ENCODE assay signal across 8 mouse cellular contexts in genomic region chr13:25115429-25115881, GRCm38 (mm10). TPM values are rescaled to one million over a fixed set of nuclear protein-coding genes. Genes with fewer than 3 reads are reported as not detected.
DNase-seq lines count a peak whose midpoint lies in the region; ATAC-seq and TF ChIP-seq lines count a peak whose summit lies in the region.

No protein-coding gene starts in this region.

- 0 out of 2 replicates have a peak overlapping the region, but pooled peaks have one; percentile 8 for H3K4me3 ChIP-seq in embryonic fibroblast, embryonic 13.5 days (ENCODE audit: insufficient read depth, low read length)
- peak overlapping the region; percentile 38 for H3K4me3 ChIP-seq in liver, embryonic 13.5 days (replicated peaks)
- H3K4me3 ChIP-seq in neural tube, embryonic 15.5 days (replicated peaks) = peak overlapping the region; percentile 40

- TF ChIP-seq CTCF in embryonic fibroblast, embryonic 13.5 days (IDR thresholded peaks at IDR 0.05; ENCODE audit: borderline replicate concordance, insufficient read depth, low read length) = no peak

- peak overlapping the region; percentile 22; the same call in 1 of the 2 replicates for H3K9ac ChIP-seq in liver, embryonic 13.5 days
- peak overlapping the region; percentile 42 for H3K9ac ChIP-seq in neural tube, embryonic 15.5 days (replicated peaks)

- peak; percentile 8 for DNase-seq in 416B (ENCODE audit: low read depth)
- peak; percentile 33 to 48 for DNase-seq in adrenal gland, postnatal 36 days
- DNase-seq in heart, postnatal 36 days = peak; percentile 10 to 12
- peak; percentile 82 for DNase-seq in layer of hippocampus, adult 11-12 months (ENCODE audit: low spot score)
- no peak for DNase-seq in liver, embryonic 13.5 days
- DNase-seq in thymus, adult 18-20 months = no peak

- H3K27ac ChIP-seq in embryonic fibroblast, embryonic 13.5 days (ENCODE audit: insufficient read depth, low read length) = no peak overlapping the region
- no peak overlapping the region for H3K27ac ChIP-seq in liver, embryonic 13.5 days
- no peak overlapping the region for H3K27ac ChIP-seq in neural tube, embryonic 15.5 days (replicated peaks)

- H3K36me3 ChIP-seq in liver, embryonic 13.5 days = no peaks in the 10 kb centered on the region
- H3K36me3 ChIP-seq in neural tube, embryonic 15.5 days = no peaks in the 10 kb centered on the region

- peak overlapping the region; percentile 62 for H3K4me2 ChIP-seq in liver, embryonic 13.5 days
- peak overlapping the region; percentile 71 for H3K4me2 ChIP-seq in neural tube, embryonic 15.5 days

- H3K4me1 ChIP-seq in embryonic fibroblast, embryonic 13.5 days (ENCODE audit: control insufficient read depth, insufficient read depth, low read length) = no peaks in the 10 kb centered on the region
- peaks cover 8% of the 10 kb centered on the region; the same call in 1 of the 2 replicates for H3K4me1 ChIP-seq in liver, embryonic 13.5 days (replicated peaks)
- H3K4me1 ChIP-seq in neural tube, embryonic 15.5 days = peaks cover 9% of the 10 kb centered on the region

- ATAC-seq in liver, embryonic 13.5 days (ENCODE audit: low read depth) = peak; percentile 74
- peak; percentile 91 for ATAC-seq in neural tube, embryonic 15.5 days (ENCODE audit: low FRiP score)

- intact Hi-C loops in heart, postnatal 36 days (cut with DNase I) = no loop called here

- TF ChIP-seq POLR2A in embryonic fibroblast, embryonic 13.5 days (IDR thresholded peaks at IDR 0.05; ENCODE audit: low read depth, low read length) = no peak

- WGBS in liver, embryonic 13.5 days (ENCODE audit: insufficient replicate concordance) = 36% methylated on average over 12 of the region's 12 CpGs
- WGBS in neural tube, embryonic 15.5 days = 13% methylated on average over 12 of the region's 12 CpGs

- no peaks in the 10 kb centered on the region for H3K27me3 ChIP-seq in liver, embryonic 13.5 days
- H3K27me3 ChIP-seq in neural tube, embryonic 15.5 days (replicated peaks) = no peaks in the 10 kb centered on the region

- H3K9me3 ChIP-seq in liver, embryonic 13.5 days (replicated peaks) = no peaks in the 10 kb centered on the region
- H3K9me3 ChIP-seq in neural tube, embryonic 15.5 days (replicated peaks) = no peaks in the 10 kb centered on the region

RNA-seq across cellular contexts. Expression of gene Dcdc2a, which starts 59.7 kb away (rescaled TPM):
- under 1 TPM; 0.17 to 0.40 TPM for total RNA-seq in adrenal gland, postnatal 36 days (2021)
- polyA plus RNA-seq in embryonic fibroblast, embryonic 13.5 days (2011; ENCODE audit: insufficient read length, low read depth, missing spikeins) = not detected in 2 replicates
- total RNA-seq in heart, postnatal 36 days (2021) = not detected
- polyA plus RNA-seq in liver, embryonic 13.5 days (2015; fragmentation: Nextera tagmentation; extraction: Ambion mirVana) = 0.17 and 0.22 TPM in 2 replicates
- 1.3 and 2.3 TPM in 2 replicates for polyA plus RNA-seq in neural tube, embryonic 15.5 days (2015; fragmentation: Nextera tagmentation; extraction: Ambion mirVana)

Comparison
In these comparisons a context has a peak if more than half of its experiments do, and no peak if none do; other contexts are left out.
1. DNase-seq: peak in 416B (single experiment), adrenal gland, postnatal 36 days (2 of 2), heart, postnatal 36 days (2 of 2) and layer of hippocampus, adult 11-12 months (single experiment); none in liver, embryonic 13.5 days (single experiment) and thymus, adult 18-20 months (0 of 2).
2. Peak in every context shown above with its lines, with median percentiles within 50 percentile points of each other: H3K4me3 ChIP-seq.